Mouse (Mus musculus) spleen, postnatal 14 days (tissue): ENCODE data around the gene Klf8.
A peak's percentile ranks its signal among the peaks of the same experiment; 100 is the strongest.
"Not testable (repeated sequence)": the region's sequence is repeated elsewhere in the genome, so short reads cannot be mapped to it uniquely, and the experiment has no call there.

Source experiments
- DNase-seq, 2 experiments: peaks; one replicate each; pipeline ENCODE4 v3.0.0; 2021 to 2022; ENCODE audit warnings: low spot score in 2 of 2

The Klf8 gene

GRCm38 (mm10) chrX:153237304-153237919, at the start of gene Klf8:
Gene Klf8 (plus strand): TSS chrX:153237466.
- no peak for DNase-seq

DNA sequence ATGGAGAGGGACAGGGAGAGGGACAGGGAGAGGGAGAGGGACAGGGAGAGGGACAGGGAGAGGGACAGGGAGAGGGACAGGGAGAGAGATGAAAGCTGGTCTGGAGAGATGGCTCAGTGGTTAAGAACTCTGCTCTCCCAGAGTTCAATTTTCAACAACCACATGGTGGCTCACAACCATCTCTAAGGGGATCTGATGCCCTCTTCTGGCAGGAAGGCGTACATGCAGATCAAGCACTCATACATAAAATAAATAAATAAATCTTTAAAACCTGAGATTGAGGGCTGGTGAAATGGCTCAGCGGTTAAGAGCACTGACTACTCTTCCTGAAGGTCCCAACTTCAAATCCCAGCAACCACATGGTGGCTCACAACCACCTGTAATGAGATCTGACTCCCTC, 38.1 kb upstream of the Klf8 start:
- not testable (repeated sequence) for DNase-seq

GRCm38 (mm10) chrX:153211101-153211500, 26.2 kb upstream of the Klf8 start:
- DNase-seq: no peak

DNA sequence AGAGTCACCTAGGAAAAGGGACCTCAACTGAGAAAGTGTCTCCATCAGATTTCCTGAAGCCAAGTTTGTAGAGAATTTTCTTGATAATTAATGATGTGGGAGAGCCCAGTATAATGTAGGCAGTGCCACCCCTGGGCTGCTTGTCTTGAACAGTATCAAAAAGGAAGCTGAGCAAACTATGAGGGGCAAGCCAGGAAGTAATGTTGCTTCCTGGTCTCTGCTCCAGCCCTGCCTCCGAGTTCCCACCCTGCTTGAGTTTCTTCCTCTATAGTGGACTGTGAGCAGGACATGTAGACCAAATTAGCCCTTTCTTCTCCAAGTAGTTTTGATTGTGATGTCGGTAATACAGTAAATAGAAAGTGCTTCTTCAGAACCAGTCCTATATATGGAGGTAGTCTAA, 6.0 kb upstream of the Klf8 start:
- DNase-seq: no peak

- DNase-seq: no peak
These were observed 4.0 kb upstream of the Klf8 start for GRCm38 (mm10) chrX:153233255-153233654.

GRCm38 (mm10) chrX:153237920-153238504, 746 bp downstream of the Klf8 start:
- DNase-seq: peak in 1 of 2 experiments; percentile 1

GRCm38 (mm10) chrX:153254256-153254655, 17.0 kb downstream of the Klf8 start:
- no peak for DNase-seq

DNA sequence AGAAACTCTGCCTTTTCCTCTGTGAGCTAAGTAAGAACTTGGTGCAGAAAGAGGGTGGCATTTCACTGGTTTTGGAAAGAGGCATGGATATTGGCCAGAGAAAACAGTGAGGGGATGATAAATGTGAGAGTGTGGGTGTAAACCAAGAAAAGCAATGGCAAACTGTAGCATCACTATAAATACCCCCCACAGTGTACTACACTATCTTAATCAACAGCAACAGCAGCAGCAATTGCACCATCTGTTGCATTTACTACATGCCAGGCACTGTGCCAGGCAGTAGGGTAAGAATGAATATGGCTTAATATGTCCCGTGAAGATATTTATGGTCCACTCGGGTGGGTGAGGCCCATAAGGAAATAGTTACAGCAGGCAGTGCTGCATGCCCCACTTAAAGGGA, 18.2 kb downstream of the Klf8 start:
- no peak for DNase-seq

DNA sequence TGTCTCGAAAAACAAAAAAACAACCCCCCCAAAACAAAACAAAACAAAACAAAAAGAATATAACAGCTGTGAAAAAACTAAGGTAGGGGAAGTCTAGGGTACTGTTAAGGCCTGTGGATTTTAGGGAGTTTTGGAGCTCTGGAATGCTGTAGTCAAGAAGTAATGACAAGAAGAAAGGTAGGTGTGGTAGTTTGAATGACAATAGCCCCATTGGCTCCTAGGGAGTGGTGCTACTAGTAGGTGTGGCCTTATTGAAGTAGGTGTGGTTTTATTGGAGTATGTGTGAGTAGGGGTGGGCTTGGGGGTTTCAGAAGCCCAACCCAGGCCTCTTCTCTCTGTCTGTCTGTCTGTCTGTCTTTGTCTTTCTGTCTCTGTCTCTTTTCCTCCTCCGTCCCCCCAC, 44.9 kb downstream of the Klf8 start:
- no peak for DNase-seq

DNA sequence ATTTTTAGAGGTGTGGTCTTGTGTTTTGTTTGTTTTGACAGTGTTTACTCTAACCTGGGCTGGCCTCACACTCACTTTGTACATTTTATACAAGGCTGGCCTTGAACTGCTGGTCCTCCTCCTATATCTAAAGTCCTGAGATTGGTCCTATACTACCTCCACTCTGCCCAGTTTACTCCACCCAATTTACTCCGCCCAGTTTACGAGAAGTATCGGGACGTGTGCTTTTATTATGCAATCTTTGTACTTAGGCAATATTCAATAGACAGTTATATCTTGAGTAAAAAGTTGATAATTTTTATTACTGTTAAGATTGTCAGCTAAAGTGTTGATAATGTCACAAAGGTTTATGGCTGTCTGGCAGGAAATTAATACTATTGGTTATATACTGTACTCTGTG, 74.1 kb downstream of the Klf8 start:
- DNase-seq: no peak

GRCm38 (mm10) chrX:153323105-153323504, 85.8 kb downstream of the Klf8 start:
- DNase-seq: no peak

- DNase-seq: not testable (repeated sequence)
These were observed 96.9 kb downstream of the Klf8 start for GRCm38 (mm10) chrX:153334140-153334539.

GRCm38 (mm10) chrX:153359331-153360215, 122.3 kb downstream of the Klf8 start:
- peak in 1 of 2 experiments; percentile 39 for DNase-seq

DNA sequence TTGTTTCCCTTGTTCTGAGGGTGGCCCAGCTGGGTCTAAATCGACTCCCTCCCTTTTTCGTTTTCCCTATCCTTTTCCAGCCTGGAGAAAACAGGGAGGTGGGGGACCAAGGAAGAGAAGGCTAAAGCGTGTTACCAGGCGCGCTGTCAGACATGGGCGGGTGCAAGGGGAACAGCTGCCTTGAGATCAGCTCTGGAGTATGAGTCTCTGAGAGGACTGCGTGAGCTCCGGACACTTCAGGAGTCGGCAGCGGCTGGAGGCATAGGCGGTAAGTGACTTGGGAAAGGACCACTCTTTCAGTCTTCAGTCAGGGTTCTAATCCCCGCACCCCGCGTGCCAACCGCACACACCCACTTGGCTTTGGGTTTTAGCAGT, 122.9 kb downstream of the Klf8 start:
- no peak for DNase-seq

DNA sequence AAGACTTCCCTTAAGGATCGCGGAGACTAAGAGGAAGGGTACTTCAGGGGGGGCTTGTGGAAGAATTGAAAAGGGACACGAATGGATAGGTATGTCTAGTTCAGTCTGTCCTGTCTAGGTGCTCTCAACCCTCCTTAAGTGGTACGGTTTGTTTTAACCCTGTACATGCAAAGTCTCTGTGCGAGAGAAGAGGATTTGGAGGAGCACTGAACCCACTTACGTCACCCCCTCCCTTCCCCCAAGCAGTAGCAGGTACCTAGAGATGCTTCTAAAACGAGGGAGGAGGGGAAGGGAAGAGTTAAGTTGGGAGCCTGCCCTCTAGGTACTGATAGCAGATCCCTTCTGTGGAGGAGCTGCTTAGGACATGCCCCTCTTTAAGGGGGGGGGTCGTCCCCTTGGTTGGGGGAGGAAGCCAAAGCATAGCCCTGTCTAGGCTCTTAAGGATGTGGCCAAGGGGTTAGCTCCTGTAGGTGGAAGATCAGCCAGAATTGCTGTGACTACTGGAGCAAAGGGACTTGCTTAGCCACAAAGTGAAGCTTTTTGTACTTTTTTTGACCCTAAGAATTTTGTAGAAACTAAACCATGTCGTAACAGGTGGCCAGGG, 123.5 kb downstream of the Klf8 start:
- no peak for DNase-seq

GRCm38 (mm10) chrX:153366754-153367153, 129.5 kb downstream of the Klf8 start:
- DNase-seq: peak in 1 of 2 experiments; percentile 14

- no peak for DNase-seq
These were observed 132.5 kb downstream of the Klf8 start for GRCm38 (mm10) chrX:153369780-153370179.

GRCm38 (mm10) chrX:153375105-153375504, 137.8 kb downstream of the Klf8 start:
- no peak for DNase-seq

- no peak for DNase-seq
These were observed 144.5 kb downstream of the Klf8 start for GRCm38 (mm10) chrX:153381753-153382152.

GRCm38 (mm10) chrX:153389291-153389690, 152.0 kb downstream of the Klf8 start:
- no peak for DNase-seq

DNA sequence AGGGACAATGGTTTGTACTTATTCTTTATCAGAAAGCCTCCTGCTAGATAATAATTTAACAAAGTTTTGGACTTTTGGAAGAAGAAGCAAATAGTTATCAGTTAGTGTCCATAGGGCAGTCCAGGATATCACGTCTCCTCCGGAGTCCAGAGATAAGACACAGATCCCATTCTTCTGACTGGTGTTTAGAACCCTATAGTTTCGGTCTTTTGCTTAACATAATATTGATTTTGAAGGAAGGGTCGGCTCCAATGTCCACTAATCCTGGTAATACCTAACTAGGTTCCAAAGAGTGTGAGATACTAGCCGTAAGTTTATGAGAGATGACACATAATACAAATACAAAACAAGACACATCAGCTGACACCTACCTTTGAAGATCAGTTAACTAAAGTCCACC, 179.8 kb downstream of the Klf8 start:
- DNase-seq: no peak

DNA sequence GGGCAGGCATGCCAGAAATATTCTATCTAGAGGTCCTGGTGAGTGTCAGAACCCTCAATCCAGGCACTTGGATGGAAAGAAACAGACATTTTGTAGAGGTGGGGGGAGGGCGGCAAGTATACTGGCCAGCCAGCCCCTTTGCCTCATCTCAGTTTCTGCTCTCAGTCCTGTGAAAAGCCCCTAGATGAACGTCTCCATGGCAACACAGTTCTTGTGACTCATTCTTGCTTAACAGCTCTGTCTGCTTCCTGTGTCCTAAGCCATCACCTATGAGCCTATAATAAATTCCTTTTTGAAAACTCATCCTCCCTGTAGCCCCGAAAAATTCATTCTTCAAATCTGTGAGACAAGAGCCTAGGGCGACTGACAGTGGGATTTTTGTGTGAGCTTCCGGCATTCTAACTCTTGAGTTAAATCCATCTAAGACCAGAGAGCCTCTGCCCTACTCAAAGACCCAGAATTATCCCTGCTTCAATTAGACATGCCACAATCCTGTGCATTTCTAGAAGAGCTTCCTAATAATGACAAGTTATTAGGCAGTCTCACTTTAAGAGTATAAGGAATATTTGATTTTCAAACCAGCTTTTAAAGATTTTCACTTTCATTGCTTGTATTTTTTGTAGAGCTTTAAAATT, 196.5 kb downstream of the Klf8 start:
- no peak for DNase-seq
